Mouse (Mus musculus) myocyte (in vitro differentiated cells): ENCODE measurements around the gene Spib.

Experiments used
- POLR2A ChIP-seq: IDR thresholded peaks from one replicate; pipeline ENCODE4 v1.6.1; 2011; ENCODE audit warnings: low read depth, mild to moderate bottlenecking, control low read depth, moderate library complexity; ENCODE audit not compliant: insufficient read length
- USF1 ChIP-seq: IDR thresholded peaks from one replicate; pipeline ENCODE4 v1.6.1; 2011; ENCODE audit warnings: low read depth, mild to moderate bottlenecking, control low read depth, moderate library complexity

DNA sequence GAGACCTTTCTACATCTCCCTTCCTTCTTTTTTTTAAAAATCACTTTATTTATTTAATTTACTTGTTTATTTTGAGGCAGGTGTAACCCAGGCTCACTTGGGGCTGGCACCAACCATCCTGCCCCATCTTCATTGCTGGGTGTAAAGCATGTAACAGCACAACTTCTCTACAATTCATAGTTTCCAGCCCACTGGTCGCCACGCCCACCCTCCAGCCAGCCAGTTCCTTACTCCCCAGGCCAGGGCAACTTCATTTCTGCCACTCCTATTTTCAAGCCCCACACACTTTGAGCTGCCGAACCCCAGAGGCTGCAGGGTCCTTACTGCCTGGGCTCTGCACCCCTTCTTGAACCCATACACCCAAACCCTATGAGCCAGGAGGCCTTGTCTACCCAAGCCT, 10.9 kb downstream of the Spib start:
- TF ChIP-seq USF1, result no peak
- no peak for TF ChIP-seq POLR2A
